Mouse (Mus musculus): ENCODE measurements around the gene Gm14308. TPM values are rescaled to one million over a fixed set of nuclear protein-coding genes. Genes with fewer than 3 reads are reported as not detected.
"Not testable (repeated sequence)": the region's sequence is repeated elsewhere in the genome, so short reads cannot be mapped to it uniquely, and the experiment has no call there.

The Gm14308 gene
- polyA plus RNA-seq (2015; fragmentation: Nextera tagmentation; extraction: Ambion mirVana): 26.8 and 29.4 TPM in 2 replicates

DNA sequence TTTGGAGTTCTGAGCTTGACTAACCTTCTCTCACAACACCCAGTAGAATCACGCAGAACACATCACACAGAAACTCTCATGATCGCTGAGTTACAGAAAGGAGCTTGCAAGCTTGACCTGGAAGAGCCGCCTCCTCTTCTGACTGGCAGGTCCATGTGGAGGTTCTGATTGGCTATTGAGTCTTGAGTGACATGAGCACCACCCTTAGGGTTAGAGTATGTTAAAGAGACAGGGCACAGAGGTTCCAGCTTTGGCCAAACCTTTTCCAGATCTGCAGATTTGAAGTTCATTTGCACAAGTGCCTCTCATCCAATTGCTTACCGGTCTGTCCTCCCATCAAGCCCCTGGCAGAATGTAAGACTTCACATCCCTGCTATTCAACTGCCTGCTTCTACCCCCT lies at the start of gene Gm14308:
TSS of gene Gm14308 (minus strand) at position 101 of the 400 bp plus-strand sequence.
- not testable (repeated sequence) for H3K9me3 ChIP-seq (replicated peaks; ENCODE audit: control insufficient read depth, low read length, poor library complexity, severe bottlenecking); H3K4me2 ChIP-seq (ENCODE audit: low read length); H3K9ac ChIP-seq (ENCODE audit: low read depth, low read length); H3K4me1 ChIP-seq (ENCODE audit: control insufficient read depth, insufficient read depth, low read length); H3K27me3 ChIP-seq (ENCODE audit: control insufficient read depth, insufficient read depth, low read depth, low read length); H3K27ac ChIP-seq (ENCODE audit: low read length); ATAC-seq; H3K4me3 ChIP-seq (ENCODE audit: low read depth, low read length); H3K36me3 ChIP-seq (ENCODE audit: control insufficient read depth, insufficient read depth, low read length)
- no CpG with 5 or more reads among the region's 4 CpGs for WGBS

DNA sequence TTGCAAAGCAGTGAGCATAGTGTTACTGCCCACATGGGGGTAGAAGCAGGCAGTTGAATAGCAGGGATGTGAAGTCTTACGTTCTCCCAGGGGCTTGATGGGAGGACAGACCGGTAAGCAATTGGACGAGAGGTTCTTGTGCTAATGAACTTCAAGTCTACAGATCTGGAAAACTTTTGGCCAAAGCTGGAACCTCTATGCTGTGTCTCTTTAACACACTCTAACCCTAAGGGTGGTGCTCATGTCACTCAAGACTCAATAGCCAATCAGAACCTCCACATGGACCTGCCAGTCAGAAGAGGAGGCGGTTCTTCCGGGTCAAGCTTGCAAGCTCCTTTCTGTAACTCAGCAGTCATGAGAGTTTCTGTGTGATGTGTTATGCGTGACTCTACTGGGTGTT lies 34.1 kb upstream of the Gm14308 start, which contains the start of gene Zfp973:
TSS of gene Zfp973 (plus strand) at position 301 of the 400 bp plus-strand sequence.
- not testable (repeated sequence) for H3K9me3 ChIP-seq (replicated peaks; ENCODE audit: control insufficient read depth, low read length, poor library complexity, severe bottlenecking); H3K4me1 ChIP-seq (ENCODE audit: control insufficient read depth, insufficient read depth, low read length); H3K36me3 ChIP-seq (ENCODE audit: control insufficient read depth, insufficient read depth, low read length); H3K27ac ChIP-seq (ENCODE audit: low read length); H3K9ac ChIP-seq (ENCODE audit: low read depth, low read length); H3K4me3 ChIP-seq (ENCODE audit: low read depth, low read length); H3K27me3 ChIP-seq (ENCODE audit: control insufficient read depth, insufficient read depth, low read depth, low read length); ATAC-seq; H3K4me2 ChIP-seq (ENCODE audit: low read length)
- WGBS: no CpG with 5 or more reads among the region's 6 CpGs

Other genes starting within 250 kb of the Gm14308 start
- 11.1 and 13.1 TPM in 2 replicates for gene Gm14435, start 212.8 kb downstream of the Gm14308 start, polyA plus RNA-seq (2015; fragmentation: Nextera tagmentation; extraction: Ambion mirVana)
- 3.1 and 10.8 TPM in 2 replicates for gene Gm14434, start 149.6 kb downstream of the Gm14308 start, polyA plus RNA-seq (2015; fragmentation: Nextera tagmentation; extraction: Ambion mirVana)
- gene Zfp967, start 115.3 kb downstream of the Gm14308 start, polyA plus RNA-seq (2015; fragmentation: Nextera tagmentation; extraction: Ambion mirVana): not detected in 2 replicates
- 9.2 and 10.2 TPM in 2 replicates for gene Zfp973, start 34.2 kb upstream of the Gm14308 start, polyA plus RNA-seq (2015; fragmentation: Nextera tagmentation; extraction: Ambion mirVana)
- gene Gm14305, start 72.0 kb upstream of the Gm14308 start, polyA plus RNA-seq (2015; fragmentation: Nextera tagmentation; extraction: Ambion mirVana): 34.2 and 41.0 TPM in 2 replicates
- gene Gm14295, start 162.3 kb upstream of the Gm14308 start, polyA plus RNA-seq (2015; fragmentation: Nextera tagmentation; extraction: Ambion mirVana): 7.2 and 7.4 TPM in 2 replicates
- not detected in 2 replicates for gene Gm14408, start 194.8 kb upstream of the Gm14308 start, polyA plus RNA-seq (2015; fragmentation: Nextera tagmentation; extraction: Ambion mirVana)

Data from midbrain, embryonic 16.5 days (tissue).